Mouse (Mus musculus): ENCODE results near the gene Jchain. TPM values are rescaled to one million over a fixed set of nuclear protein-coding genes. Genes with fewer than 3 reads are reported as not detected.

Jchain gene
- polyA plus RNA-seq, 1 experiment from 2014 or later: 0.58 TPM

Other genes with a start within 250 kb of the Jchain start
- not detected in 2 replicates for gene Prol1, start 210.6 kb downstream of the Jchain start, polyA plus RNA-seq (2015; fragmentation: Nextera tagmentation; extraction: Ambion mirVana)
- not detected in 2 replicates for gene Amtn, start 151.8 kb downstream of the Jchain start, polyA plus RNA-seq (2015; fragmentation: Nextera tagmentation; extraction: Ambion mirVana)
- not detected in 2 replicates for gene Ambn, start 71.9 kb downstream of the Jchain start, polyA plus RNA-seq (2015; fragmentation: Nextera tagmentation; extraction: Ambion mirVana)
- gene Enam, start 39.9 kb downstream of the Jchain start, polyA plus RNA-seq (2015; fragmentation: Nextera tagmentation; extraction: Ambion mirVana): not detected in 2 replicates
- 50.8 and 55.0 TPM in 2 replicates for gene Utp3, start 26.6 kb upstream of the Jchain start, polyA plus RNA-seq (2015; fragmentation: Nextera tagmentation; extraction: Ambion mirVana)
- 248 and 258 TPM in 2 replicates for gene Rufy3, start 37.1 kb upstream of the Jchain start, polyA plus RNA-seq (2015; fragmentation: Nextera tagmentation; extraction: Ambion mirVana)
- gene Grsf1, start 148.3 kb upstream of the Jchain start, polyA plus RNA-seq (2015; fragmentation: Nextera tagmentation; extraction: Ambion mirVana): 62.9 and 66.5 TPM in 2 replicates
- 13.6 and 16.0 TPM in 2 replicates for gene Mob1b, start 193.0 kb upstream of the Jchain start, polyA plus RNA-seq (2015; fragmentation: Nextera tagmentation; extraction: Ambion mirVana)
- gene Dck, start 237.1 kb upstream of the Jchain start, polyA plus RNA-seq (2015; fragmentation: Nextera tagmentation; extraction: Ambion mirVana): 77.2 and 95.8 TPM in 2 replicates

All from forebrain, embryonic 16.5 days (tissue).